Mouse (Mus musculus): ENCODE results near the gene Klrk1.
"Not testable (repeated sequence)": the region's sequence is repeated elsewhere in the genome, so short reads cannot be mapped to it uniquely, and the experiment has no call there.

Klrk1 gene

DNA sequence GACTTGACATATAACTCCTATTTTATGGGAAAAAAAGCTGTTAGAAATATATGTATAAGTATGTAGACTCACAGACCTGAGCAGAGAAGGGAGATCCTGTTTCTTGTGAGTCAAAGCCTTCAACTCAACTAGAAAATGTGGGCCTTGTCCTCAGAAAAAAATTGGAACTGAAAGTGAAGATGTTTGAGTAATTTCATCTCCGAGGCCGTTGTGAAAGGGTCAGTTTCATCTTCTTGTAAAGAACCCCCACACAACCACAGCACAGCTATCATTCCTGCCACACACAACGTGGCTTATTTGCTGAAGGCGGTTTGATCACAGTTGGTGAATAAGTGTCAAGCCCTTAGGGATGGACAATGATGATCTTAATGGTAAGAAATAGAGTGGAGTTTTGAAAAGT, at the start of gene Klrk1:
Klrk1 (minus strand) TSS at position 130 of the 400 bp plus-strand sequence.
- DNase-seq, result no peak

DNA sequence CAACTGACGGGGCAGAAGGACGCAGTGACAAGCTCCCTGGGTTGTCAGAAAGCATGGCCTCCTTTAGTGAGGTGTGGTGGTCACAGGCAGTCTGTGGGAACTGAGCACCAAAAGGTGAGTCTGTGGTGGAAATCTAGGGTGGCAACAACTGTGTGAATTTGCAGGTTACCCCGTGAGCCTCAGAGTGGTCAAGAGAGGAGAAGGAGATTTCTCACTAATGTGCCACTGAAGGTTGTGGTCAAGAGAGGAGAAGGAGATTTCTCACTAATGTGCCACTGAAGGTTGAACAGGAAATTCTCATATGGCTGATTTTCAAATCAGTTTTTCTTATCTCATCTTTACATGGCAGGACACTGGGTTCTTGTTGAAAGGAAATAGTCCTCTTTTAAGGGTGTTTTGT, 37.6 kb upstream of the Klrk1 start:
- not testable (repeated sequence) for DNase-seq

DNA sequence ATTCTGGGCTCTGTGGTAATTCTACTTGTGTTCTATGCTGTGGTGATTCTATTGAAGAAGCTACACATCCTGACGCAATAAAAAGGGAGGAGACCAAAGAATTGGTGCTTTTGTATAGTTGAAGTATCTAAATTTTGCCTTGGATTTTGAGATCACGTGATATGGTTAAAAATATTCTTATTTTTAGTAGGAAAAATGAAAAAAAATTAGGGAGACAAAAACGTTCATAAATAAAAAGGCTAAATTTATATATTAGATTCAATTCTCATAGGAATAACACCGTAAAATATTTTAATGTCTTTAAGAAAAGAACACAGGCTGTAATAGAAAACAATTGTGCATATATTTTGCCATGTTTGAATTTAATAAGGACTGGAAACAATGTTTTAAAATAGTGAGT, 36.9 kb upstream of the Klrk1 start, which contains the start of gene Klrc2:
Klrc2 (minus strand) TSS at position 101 of the 400 bp plus-strand sequence.
- DNase-seq, result not testable (repeated sequence)

DNA sequence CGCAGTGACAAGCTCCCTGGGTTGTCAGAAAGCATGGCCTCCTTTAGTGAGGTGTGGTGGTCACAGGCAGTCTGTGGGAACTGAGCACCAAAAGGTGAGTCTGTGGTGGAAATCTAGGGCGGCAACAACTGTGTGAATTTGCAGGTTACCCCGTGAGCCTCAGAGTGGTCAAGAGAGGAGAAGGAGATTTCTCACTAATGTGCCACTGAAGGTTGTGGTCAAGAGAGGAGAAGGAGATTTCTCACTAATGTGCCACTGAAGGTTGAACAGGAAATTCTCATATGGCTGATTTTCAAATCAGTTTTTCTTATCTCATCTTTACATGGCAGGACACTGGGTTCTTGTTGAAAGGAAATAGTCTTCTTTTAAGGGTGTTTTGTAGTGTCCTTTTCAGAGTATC, 20.4 kb upstream of the Klrk1 start:
- not testable (repeated sequence) for DNase-seq

DNA sequence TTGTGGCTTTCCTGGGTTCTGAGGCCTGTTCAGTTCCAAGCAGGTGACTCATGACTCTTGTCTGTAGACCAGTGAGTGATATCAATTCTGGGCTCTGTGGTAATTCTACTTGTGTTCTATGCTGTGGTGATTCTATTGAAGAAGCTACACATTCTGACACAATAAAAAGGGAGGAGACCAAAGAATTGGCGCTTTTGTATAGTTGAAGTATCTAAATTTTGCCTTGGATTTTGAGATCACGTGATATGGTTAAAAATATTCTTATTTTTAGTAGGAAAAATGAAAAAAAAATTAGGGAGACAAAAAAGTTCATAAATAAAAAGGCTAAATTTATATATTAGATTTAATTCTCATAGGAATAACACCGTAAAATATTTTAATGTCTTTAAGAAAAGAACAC, 19.6 kb upstream of the Klrk1 start, which contains the start of gene Klrc3:
Klrc3 (minus strand) TSS at position 101 of the 400 bp plus-strand sequence.
- DNase-seq, result not testable (repeated sequence)

DNA sequence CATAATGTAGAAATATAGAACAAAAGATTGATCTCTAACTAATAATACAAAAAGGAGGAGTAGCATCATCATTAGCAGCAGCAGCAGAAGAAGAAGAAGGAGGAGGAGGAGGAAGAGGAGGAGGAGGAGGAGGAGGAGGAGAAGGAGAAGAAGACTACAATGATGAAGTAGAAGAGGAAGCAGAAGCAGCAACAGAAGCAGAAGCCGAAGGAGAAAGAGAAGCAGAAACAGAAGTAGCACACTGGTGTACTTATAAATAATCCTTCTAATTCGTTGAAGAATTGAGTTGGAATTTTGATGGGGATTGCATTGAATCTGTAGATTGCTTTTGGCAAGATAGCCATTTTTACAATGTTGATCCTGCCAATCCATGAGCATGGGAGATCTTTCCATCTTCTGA, 7.4 kb upstream of the Klrk1 start:
- not testable (repeated sequence) for DNase-seq

DNA sequence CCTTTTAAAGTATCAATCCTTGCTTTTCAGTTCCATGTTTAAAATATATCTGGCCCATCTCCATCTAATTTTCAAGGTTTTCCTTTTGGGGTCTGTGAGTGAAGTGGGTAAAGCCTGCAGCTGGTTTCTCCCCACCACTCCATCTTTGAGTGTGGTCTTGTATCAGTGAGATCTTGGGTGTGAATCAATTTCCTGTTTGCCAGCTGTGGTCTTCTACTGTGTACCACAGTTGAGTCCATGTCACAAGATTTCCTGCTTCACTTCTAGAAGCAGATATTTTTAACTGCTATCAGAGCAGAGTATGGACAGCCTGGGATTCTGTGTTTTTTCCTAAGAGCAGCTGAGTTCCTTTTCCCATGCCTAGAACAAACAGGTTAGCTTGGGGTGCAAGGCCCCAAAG, 15.3 kb downstream of the Klrk1 start:
- DNase-seq, result no peak

DNA sequence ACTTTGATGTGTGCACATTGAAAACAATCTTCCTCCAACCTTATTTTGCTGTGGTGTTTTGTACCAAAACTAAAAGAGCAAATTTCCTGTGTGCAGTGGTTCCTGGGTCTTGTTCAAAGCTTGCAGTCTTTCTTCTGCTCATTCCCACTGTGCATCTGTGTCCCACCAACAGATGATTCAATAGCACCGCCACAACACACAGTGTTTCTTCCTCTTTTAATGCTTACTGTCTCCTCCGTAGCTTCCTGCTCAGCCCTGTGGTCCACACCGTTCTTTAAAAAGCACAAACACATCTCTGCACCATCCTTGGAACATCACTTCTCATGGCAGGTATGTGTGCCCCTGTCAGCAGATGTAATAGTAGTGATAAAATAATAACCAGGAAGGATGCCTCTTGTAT, 32.2 kb downstream of the Klrk1 start, which contains the start of gene Klrd1:
Klrd1 (plus strand) TSS at position 275 of the 400 bp plus-strand sequence.
- DNase-seq, result no peak

DNA sequence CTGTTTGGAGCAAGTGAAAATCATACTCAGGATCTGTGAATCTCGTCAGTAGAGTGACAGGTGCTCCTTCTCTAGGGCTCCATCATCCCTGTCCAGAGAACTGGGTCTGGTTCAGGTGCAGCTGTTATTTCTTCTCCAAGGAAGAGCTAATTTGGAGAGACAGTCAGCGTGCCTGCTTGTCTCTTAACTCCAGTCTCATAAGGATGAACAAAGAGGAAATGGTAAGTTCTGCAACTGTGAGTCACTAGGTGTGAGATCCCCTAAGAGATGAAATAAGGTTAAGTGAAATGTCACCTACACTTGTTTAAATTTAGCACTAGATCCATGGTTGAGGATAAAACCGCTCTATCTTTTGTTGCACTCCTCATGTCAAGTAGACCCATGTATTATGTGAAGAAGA, 40.6 kb downstream of the Klrk1 start:
- no peak for DNase-seq

DNA sequence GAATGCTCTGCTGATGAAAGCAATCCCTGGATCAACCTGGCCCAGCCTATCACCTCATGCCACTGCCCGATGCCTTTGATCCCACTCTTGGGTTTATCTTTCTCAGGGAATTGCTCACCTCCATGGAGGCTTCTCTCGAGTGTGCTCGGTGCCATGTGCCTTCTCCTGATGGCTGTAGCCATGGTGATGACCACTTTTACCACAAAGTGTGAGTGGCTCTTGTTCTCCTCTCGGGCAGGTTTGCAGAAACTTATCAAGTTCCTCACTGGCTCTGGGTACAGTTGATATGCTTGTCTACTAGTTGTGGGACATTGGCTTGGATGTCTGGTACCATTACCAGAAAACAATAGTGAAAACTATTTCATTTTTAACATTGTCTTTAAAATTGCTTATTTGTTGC, 41.8 kb downstream of the Klrk1 start:
- no peak for DNase-seq

DNA sequence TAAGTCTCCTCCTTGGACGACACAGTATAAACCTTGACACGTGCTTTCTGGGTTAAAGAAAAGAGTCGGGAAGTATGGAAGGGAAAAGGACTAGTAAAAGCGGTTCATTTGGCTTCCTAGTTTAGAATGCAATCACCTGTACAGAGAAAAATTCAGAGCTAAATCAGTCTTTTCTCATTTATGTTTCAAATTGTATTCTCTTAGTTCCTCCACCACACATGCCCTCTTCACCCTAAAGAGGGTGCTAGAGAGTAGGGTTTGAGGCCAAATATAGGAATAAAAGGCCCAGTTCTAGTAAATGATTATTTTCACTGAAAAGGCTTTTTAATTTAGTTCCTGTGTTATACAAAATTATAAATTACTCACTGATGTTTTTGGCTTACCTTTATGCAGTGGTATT, 42.4 kb downstream of the Klrk1 start:
- no peak for DNase-seq

DNA sequence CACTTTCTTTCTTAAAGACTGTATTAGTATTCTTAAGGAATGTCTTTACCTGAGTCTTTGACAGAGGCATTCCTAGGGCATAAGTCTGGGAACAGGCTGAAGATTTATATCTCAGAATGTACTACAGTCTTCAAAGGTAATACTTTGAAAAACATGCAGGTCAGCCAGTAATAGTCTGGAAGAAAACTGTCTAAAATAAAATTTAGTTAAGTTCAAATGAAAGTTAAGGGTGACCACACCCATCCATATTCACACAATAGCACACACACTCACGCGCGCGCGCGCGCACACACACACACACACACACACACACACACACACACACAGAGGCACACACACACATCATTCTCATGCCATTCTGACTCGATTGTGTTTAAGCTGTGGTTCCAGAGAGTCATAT, 46.1 kb downstream of the Klrk1 start, which contains the start of gene Klre1:
Klre1 (plus strand) TSS at position 301 of the 400 bp plus-strand sequence.
- DNase-seq, result no peak

DNA sequence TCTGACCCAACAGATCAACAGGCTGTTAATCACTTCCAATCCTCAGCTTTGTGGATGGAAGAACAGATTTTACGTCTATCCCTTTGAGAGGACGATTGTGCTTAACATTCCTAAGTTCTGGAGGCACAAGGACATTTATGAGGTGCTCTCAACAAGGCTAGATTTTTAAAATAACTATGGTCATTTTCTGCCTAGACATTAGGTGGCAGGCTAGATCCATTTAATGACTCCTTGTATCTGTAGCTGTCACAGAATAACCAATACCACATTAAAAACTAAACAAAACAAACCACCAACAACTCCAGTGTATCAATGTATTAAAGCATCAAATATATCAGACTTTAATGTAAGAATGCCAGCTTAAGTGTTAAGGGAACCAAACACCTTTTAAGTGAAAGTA, 48.3 kb downstream of the Klrk1 start:
- no peak for DNase-seq

DNA sequence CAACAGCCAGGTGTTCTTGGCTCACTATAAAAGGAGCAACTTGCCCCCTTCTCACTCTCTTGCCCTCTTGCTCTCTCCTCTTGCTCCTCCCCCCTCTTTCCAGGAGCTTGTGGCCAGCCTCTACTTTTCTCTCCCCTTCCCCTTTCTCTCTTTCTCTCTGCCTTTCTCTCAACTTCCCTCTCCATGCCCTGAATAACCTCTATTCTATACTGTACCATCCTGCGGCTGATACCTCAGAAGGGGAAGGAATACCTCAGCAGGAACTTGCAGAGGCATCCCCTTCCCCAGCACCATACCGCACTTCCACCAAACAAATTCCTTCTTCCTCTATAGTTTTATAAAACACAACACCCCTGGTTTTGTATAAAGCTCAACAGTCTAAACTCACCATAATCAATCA, 58.4 kb downstream of the Klrk1 start:
- DNase-seq, result no peak

Data from heart, adult 11 months (tissue).